In genomic region chr6:77462737-77463136, GRCm38 (mm10) we compare ENCODE assay signal across 15 mouse cellular contexts.
DNase-seq lines count a peak whose midpoint lies in the region; ATAC-seq and TF ChIP-seq lines count a peak whose summit lies in the region.
"Had no signal": no experiment of that assay in that cellular context is flagged by ENCODE, and none has a peak within 500 bp of the region (broad histone marks: within the 10 kb centered on the region; RNA-seq: fewer than 3 reads in every experiment).

No protein-coding gene starts in this region.

- no peak overlapping the region for H3K9ac ChIP-seq in hindbrain, embryonic 16.5 days (ENCODE audit: low read depth, low read length)
- H3K9ac ChIP-seq in hindbrain, embryonic 11.5 days (ENCODE audit: low read depth, low read length) = no peak overlapping the region
- H3K9ac ChIP-seq: embryonic facial prominence, embryonic 12.5 days; limb, embryonic 12.5 days; midbrain, embryonic 15.5 days had no signal

- no peaks in the 10 kb centered on the region for H3K4me1 ChIP-seq in hindbrain, embryonic 16.5 days (ENCODE audit: control insufficient read depth, insufficient read depth, low read depth, low read length)
- no peaks in the 10 kb centered on the region for H3K4me1 ChIP-seq in hindbrain, embryonic 11.5 days (replicated peaks; ENCODE audit: control insufficient read depth, insufficient read depth, low read length)
- no peaks in the 10 kb centered on the region for H3K4me1 ChIP-seq in lung, adult 2 months (ENCODE audit: control insufficient read depth, insufficient read depth, low read length)
- H3K4me1 ChIP-seq: embryonic facial prominence, embryonic 12.5 days; limb, embryonic 12.5 days had no signal

- no peak overlapping the region for H3K4me2 ChIP-seq in hindbrain, embryonic 16.5 days (ENCODE audit: low read length)
- H3K4me2 ChIP-seq in hindbrain, embryonic 11.5 days (replicated peaks; ENCODE audit: low read depth, low read length) = no peak overlapping the region
- H3K4me2 ChIP-seq: embryonic facial prominence, embryonic 12.5 days; limb, embryonic 12.5 days; midbrain, embryonic 15.5 days had no signal

- no peak for TF ChIP-seq CTCF in lung, adult 2 months (IDR thresholded peaks at IDR 0.05; ENCODE audit: insufficient read depth, low read length)

- H3K9me3 ChIP-seq in hindbrain, embryonic 16.5 days (ENCODE audit: control insufficient read depth, low read length) = no peaks in the 10 kb centered on the region
- no peaks in the 10 kb centered on the region for H3K9me3 ChIP-seq in hindbrain, embryonic 11.5 days (ENCODE audit: control insufficient read depth, low read length)
- H3K9me3 ChIP-seq: embryonic facial prominence, embryonic 12.5 days; limb, embryonic 12.5 days; midbrain, embryonic 15.5 days had no signal

- no peak overlapping the region for H3K27ac ChIP-seq in hindbrain, embryonic 16.5 days (ENCODE audit: low read depth, low read length)
- H3K27ac ChIP-seq in hindbrain, embryonic 11.5 days (ENCODE audit: low read depth, low read length) = no peak overlapping the region
- H3K27ac ChIP-seq: embryonic facial prominence, embryonic 12.5 days; limb, embryonic 12.5 days; midbrain, embryonic 15.5 days had no signal

- no peaks in the 10 kb centered on the region for H3K36me3 ChIP-seq in hindbrain, embryonic 16.5 days (ENCODE audit: control insufficient read depth, insufficient read depth, low read length)
- no peaks in the 10 kb centered on the region for H3K36me3 ChIP-seq in hindbrain, embryonic 11.5 days (ENCODE audit: control insufficient read depth, insufficient read depth, low read length)
- H3K36me3 ChIP-seq: embryonic facial prominence, embryonic 12.5 days; limb, embryonic 12.5 days; midbrain, embryonic 15.5 days had no signal

- H3K27me3 ChIP-seq in hindbrain, embryonic 16.5 days (replicated peaks; ENCODE audit: control insufficient read depth, insufficient read depth, low read length) = no peaks in the 10 kb centered on the region
- no peaks in the 10 kb centered on the region for H3K27me3 ChIP-seq in hindbrain, embryonic 11.5 days (ENCODE audit: control insufficient read depth, insufficient read depth, low read length)
- H3K27me3 ChIP-seq: embryonic facial prominence, embryonic 12.5 days; limb, embryonic 12.5 days; midbrain, embryonic 15.5 days had no signal

- no peak for TF ChIP-seq POLR2A in lung, adult 2 months (IDR thresholded peaks at IDR 0.05; ENCODE audit: borderline replicate concordance, extremely low read depth, low read depth, low read length)

- H3K4me3 ChIP-seq in hindbrain, embryonic 16.5 days (ENCODE audit: low read length) = no peak overlapping the region
- no peak overlapping the region for H3K4me3 ChIP-seq in hindbrain, embryonic 11.5 days (ENCODE audit: low read depth, low read length)
- H3K4me3 ChIP-seq in lung, adult 2 months (replicated peaks; ENCODE audit: extremely low read depth, low read depth, low read length) = no peak overlapping the region
- H3K4me3 ChIP-seq: embryonic facial prominence, embryonic 12.5 days; limb, embryonic 12.5 days; midbrain, embryonic 15.5 days had no signal

- 50% methylated on average over 1 of the region's 1 CpGs for WGBS in hindbrain, embryonic 16.5 days
- WGBS in hindbrain, embryonic 11.5 days = 54% methylated on average over 1 of the region's 1 CpGs
- 38% methylated on average over 1 of the region's 1 CpGs for WGBS in lung, adult 2 months

- DNase-seq in adrenal gland, adult 2 months = peak; percentile 51
- DNase-seq in adrenal gland, adult 18-20 months (ENCODE audit: low spot score in 2 of 2) = no peak
- no peak for DNase-seq in hindbrain, embryonic 11.5 days (ENCODE audit: low spot score)
- peak; percentile 5 for DNase-seq in lung, adult 2 months
- DNase-seq in lung, postnatal 14 days = no peak
- peak; percentile 42 for DNase-seq in lung, postnatal 36 days
- DNase-seq: cerebellum, adult 9-10 months; gastrocnemius, postnatal 36 days; retina, postnatal 1 day had no signal

- peak; percentile 42; the same call in 1 of the 2 replicates for ATAC-seq in hindbrain, embryonic 16.5 days
- ATAC-seq in hindbrain, embryonic 11.5 days (ENCODE audit: low FRiP score) = no peak
- no peak for ATAC-seq in inflammation-experienced regulatory T-cells, adult 6 months
- ATAC-seq: intestine, postnatal 0 days had no signal

Comparison
In these comparisons a context has a peak if more than half of its experiments do, and no peak if none do; other contexts are left out.
1. DNase-seq: peak in adrenal gland, adult 2 months (single experiment), lung, adult 2 months (single experiment) and lung, postnatal 36 days (single experiment); none in adrenal gland, adult 18-20 months (0 of 2), hindbrain, embryonic 11.5 days (single experiment) and lung, postnatal 14 days (single experiment).